Mouse (Mus musculus): ENCODE results near the gene Tspan15. TPM values are rescaled to one million over a fixed set of nuclear protein-coding genes. Genes with fewer than 3 reads are reported as not detected.

The Tspan15 gene
- polyA plus RNA-seq, 1 experiment, result 10.4 TPM

DNA sequence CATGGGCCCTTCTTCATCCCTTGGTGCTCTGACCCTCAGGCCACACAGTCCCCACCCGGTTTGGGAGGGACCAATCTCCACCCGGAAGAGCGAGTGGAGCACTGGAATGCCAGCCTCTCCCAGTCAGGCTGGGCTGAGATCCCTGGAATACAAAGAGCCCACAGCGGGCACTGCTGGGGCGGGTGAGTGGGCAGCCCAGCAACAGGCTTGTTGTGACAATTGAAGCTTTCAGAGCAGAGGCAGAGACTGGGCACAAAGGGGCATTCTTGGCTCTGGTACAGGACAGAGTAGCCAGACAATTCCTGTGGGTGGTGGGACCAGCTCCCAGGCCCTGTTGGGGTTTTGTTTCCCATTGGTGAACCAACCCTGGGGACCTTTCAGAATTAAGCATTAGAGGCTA, 36.6 kb downstream of the Tspan15 start:
- TF ChIP-seq CTCF (IDR thresholded peaks at IDR 0.05; ENCODE audit: low read depth, low read length), result no peak
- TF ChIP-seq EP300 (IDR thresholded peaks at IDR 0.05; ENCODE audit: insufficient read depth, low read depth, low read length), result no peak
- no peak overlapping the region for H3K27ac ChIP-seq (ENCODE audit: insufficient read depth, low read length)

DNA sequence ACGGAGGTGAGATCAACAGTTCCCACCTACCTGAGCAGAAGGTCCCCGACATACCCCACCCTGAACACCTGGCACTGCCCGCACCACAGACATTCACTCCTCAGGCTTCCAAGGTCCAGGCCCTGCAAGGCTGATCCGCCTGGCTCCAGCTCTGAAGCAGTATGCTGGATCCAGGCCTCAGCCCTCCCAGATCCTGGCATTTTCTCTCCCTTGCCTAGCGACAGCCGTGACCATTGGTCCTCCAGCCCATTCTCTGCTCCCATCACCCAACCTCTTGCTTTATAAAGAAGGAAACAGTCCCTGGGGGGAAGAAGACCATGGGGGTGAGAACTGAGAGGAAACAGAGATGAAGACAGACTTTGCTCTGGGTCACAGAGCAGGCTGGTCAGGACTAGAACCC, 37.0 kb downstream of the Tspan15 start:
- Histone ChIP-seq H3K4me1 (ENCODE audit: control insufficient read depth, insufficient read depth, low read length) (no peaks in the 10 kb centered on the region), H3K27me3 (ENCODE audit: control insufficient read depth, insufficient read depth, low read length, poor library complexity, severe bottlenecking) (no peaks in the 10 kb centered on the region), H3K9ac (ENCODE audit: low read depth, poor library complexity, severe bottlenecking) (no peak overlapping the region), H3K9me3 (replicated peaks; ENCODE audit: control insufficient read depth, insufficient read depth, low read length, poor library complexity, severe bottlenecking) (no peaks in the 10 kb centered on the region), H3K27ac (ENCODE audit: insufficient read depth, low read length) (no peak overlapping the region), H3K4me3 (ENCODE audit: low read depth, low read length) (no peak overlapping the region), H3K36me3 (ENCODE audit: control insufficient read depth, insufficient read depth, low read length, poor library complexity, severe bottlenecking) (no peaks in the 10 kb centered on the region)
- TF ChIP-seq POLR2A (IDR thresholded peaks at IDR 0.05; ENCODE audit: insufficient read depth, low read length), result no peak
- no peak for TF ChIP-seq EP300 (IDR thresholded peaks at IDR 0.05; ENCODE audit: insufficient read depth, low read depth, low read length)
- TF ChIP-seq CTCF (IDR thresholded peaks at IDR 0.05; ENCODE audit: low read depth, low read length), result no peak

More for the DNA sequence above, 36.6 kb downstream of the Tspan15 start:
- Histone ChIP-seq H3K9ac (ENCODE audit: low read depth, poor library complexity, severe bottlenecking) (no peak overlapping the region), H3K27me3 (ENCODE audit: control insufficient read depth, insufficient read depth, low read length, poor library complexity, severe bottlenecking) (no peaks in the 10 kb centered on the region), H3K9me3 (replicated peaks; ENCODE audit: control insufficient read depth, insufficient read depth, low read length, poor library complexity, severe bottlenecking) (no peaks in the 10 kb centered on the region), H3K4me1 (ENCODE audit: control insufficient read depth, insufficient read depth, low read length) (no peaks in the 10 kb centered on the region), H3K4me3 (ENCODE audit: low read depth, low read length) (no peak overlapping the region), H3K36me3 (ENCODE audit: control insufficient read depth, insufficient read depth, low read length, poor library complexity, severe bottlenecking) (no peaks in the 10 kb centered on the region)

DNA sequence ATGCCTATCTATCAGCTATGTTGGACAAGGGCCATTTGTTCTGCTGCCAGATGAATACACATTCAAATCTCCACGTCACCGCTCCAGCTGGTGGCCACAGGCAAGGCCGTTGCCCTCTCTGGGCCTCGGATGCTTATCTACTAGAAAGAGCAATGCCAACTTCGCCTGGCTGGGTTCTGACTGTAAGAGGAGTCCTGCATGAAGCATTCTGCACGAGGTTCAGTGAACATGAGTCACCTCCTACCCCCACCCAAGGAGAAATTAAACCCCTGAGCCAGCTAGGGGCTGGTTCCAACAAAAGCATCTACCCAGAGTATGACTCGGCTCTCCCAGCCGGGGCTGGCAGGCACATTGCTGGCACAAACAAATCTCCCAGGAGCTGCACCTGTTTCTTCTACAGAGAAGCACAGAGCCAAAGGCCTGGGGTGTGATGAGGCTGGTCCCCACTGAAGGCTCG, 38.3 kb downstream of the Tspan15 start:
- no peaks in the 10 kb centered on the region for H3K27me3 ChIP-seq (ENCODE audit: control insufficient read depth, insufficient read depth, low read length, poor library complexity, severe bottlenecking)
- no peak overlapping the region for H3K27ac ChIP-seq (ENCODE audit: insufficient read depth, low read length)
- H3K4me1 ChIP-seq (ENCODE audit: control insufficient read depth, insufficient read depth, low read length), result no peaks in the 10 kb centered on the region
- no peaks in the 10 kb centered on the region for H3K36me3 ChIP-seq (ENCODE audit: control insufficient read depth, insufficient read depth, low read length, poor library complexity, severe bottlenecking)
- no peak overlapping the region for H3K9ac ChIP-seq (ENCODE audit: low read depth, poor library complexity, severe bottlenecking)
- no peak for TF ChIP-seq EP300 (IDR thresholded peaks at IDR 0.05; ENCODE audit: insufficient read depth, low read depth, low read length)
- no peak for TF ChIP-seq POLR2A (IDR thresholded peaks at IDR 0.05; ENCODE audit: insufficient read depth, low read length)
- no peak for TF ChIP-seq CTCF (IDR thresholded peaks at IDR 0.05; ENCODE audit: low read depth, low read length)
- no peak overlapping the region for H3K4me3 ChIP-seq (ENCODE audit: low read depth, low read length)
- H3K9me3 ChIP-seq (replicated peaks; ENCODE audit: control insufficient read depth, insufficient read depth, low read length, poor library complexity, severe bottlenecking), result no peaks in the 10 kb centered on the region

DNA sequence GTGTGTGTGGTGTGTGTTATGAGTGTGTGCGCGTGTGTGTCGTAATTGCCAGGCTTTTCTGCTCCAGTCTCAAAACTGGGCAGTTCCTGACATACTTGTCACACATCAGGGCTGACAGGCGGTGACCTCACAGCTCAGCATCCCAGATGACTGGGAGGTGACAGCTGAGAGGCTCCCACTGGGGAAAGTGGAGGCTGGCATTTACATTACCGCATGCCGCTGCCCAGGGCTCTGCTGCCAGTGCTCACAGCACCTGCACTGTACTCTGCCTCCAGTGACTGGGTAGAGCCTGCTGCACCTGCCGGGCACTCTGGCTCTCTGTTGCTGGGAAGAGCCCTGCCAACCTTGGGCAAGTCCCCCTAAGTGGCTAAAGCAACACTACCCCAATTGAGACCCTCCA, 40.2 kb downstream of the Tspan15 start:
- Histone ChIP-seq H3K4me1 (ENCODE audit: control insufficient read depth, insufficient read depth, low read length) (no peaks in the 10 kb centered on the region), H3K9me3 (replicated peaks; ENCODE audit: control insufficient read depth, insufficient read depth, low read length, poor library complexity, severe bottlenecking) (no peaks in the 10 kb centered on the region), H3K27ac (ENCODE audit: insufficient read depth, low read length) (no peak overlapping the region), H3K36me3 (ENCODE audit: control insufficient read depth, insufficient read depth, low read length, poor library complexity, severe bottlenecking) (no peaks in the 10 kb centered on the region), H3K27me3 (ENCODE audit: control insufficient read depth, insufficient read depth, low read length, poor library complexity, severe bottlenecking) (no peaks in the 10 kb centered on the region), H3K9ac (ENCODE audit: low read depth, poor library complexity, severe bottlenecking) (no peak overlapping the region), H3K4me3 (ENCODE audit: low read depth, low read length) (no peak overlapping the region)
- TF ChIP-seq EP300 (IDR thresholded peaks at IDR 0.05; ENCODE audit: insufficient read depth, low read depth, low read length) (no peak), POLR2A (IDR thresholded peaks at IDR 0.05; ENCODE audit: insufficient read depth, low read length) (no peak), CTCF (IDR thresholded peaks at IDR 0.05; ENCODE audit: low read depth, low read length) (no peak)

DNA sequence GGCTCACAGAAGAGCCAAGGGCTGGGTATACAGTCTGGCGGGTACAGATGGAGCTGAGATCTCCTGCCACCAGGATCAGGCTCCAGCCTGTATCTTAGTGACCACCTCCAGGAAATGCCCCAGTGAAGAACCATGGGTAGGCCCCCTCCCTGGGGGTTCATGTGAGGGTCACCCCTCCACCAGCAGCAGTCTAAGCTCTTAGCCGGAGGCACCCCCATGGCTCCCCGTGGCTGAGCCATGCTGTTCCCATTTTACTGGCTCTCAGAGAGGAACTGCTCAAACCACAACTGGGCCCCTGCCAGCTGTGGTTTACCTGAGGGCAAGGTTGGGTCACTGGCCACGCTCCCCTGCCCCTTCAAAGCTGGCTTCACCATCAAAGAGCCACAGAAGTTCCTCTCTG, 41.1 kb downstream of the Tspan15 start:
- no peaks in the 10 kb centered on the region for H3K27me3 ChIP-seq (ENCODE audit: control insufficient read depth, insufficient read depth, low read length, poor library complexity, severe bottlenecking)
- TF ChIP-seq EP300 (IDR thresholded peaks at IDR 0.05; ENCODE audit: insufficient read depth, low read depth, low read length) (no peak), POLR2A (IDR thresholded peaks at IDR 0.05; ENCODE audit: insufficient read depth, low read length) (no peak), CTCF (IDR thresholded peaks at IDR 0.05; ENCODE audit: low read depth, low read length) (no peak)
- no peak overlapping the region for H3K27ac ChIP-seq (ENCODE audit: insufficient read depth, low read length)
- no peaks in the 10 kb centered on the region for H3K36me3 ChIP-seq (ENCODE audit: control insufficient read depth, insufficient read depth, low read length, poor library complexity, severe bottlenecking)
- H3K9ac ChIP-seq (ENCODE audit: low read depth, poor library complexity, severe bottlenecking), result no peak overlapping the region
- no peak overlapping the region for H3K4me3 ChIP-seq (ENCODE audit: low read depth, low read length)
- H3K4me1 ChIP-seq (ENCODE audit: control insufficient read depth, insufficient read depth, low read length), result no peaks in the 10 kb centered on the region
- no peaks in the 10 kb centered on the region for H3K9me3 ChIP-seq (replicated peaks; ENCODE audit: control insufficient read depth, insufficient read depth, low read length, poor library complexity, severe bottlenecking)

DNA sequence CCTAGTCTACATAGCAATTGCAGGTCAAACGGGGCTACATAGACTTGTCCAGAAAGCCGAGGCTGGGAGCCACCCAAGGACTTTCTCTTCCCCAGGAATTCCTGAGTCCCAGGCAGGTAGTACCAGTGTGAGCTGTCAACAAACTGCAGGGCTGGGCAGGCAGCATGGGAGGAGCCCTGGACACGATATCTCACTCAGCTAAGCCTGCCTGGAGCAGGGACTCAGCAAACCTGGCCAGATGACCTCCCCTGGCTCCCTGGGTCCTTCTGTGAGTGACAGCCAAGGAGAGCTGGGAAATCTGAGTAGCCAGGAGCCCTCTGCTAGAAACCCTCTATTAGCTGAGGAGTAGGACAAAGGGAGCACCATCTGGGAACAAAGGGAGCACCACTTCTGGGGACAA, 41.7 kb downstream of the Tspan15 start:
- Histone ChIP-seq H3K9me3 (replicated peaks; ENCODE audit: control insufficient read depth, insufficient read depth, low read length, poor library complexity, severe bottlenecking) (no peaks in the 10 kb centered on the region), H3K9ac (ENCODE audit: low read depth, poor library complexity, severe bottlenecking) (no peak overlapping the region), H3K4me3 (ENCODE audit: low read depth, low read length) (no peak overlapping the region), H3K27me3 (ENCODE audit: control insufficient read depth, insufficient read depth, low read length, poor library complexity, severe bottlenecking) (no peaks in the 10 kb centered on the region), H3K27ac (ENCODE audit: insufficient read depth, low read length) (no peak overlapping the region), H3K4me1 (ENCODE audit: control insufficient read depth, insufficient read depth, low read length) (no peaks in the 10 kb centered on the region), H3K36me3 (ENCODE audit: control insufficient read depth, insufficient read depth, low read length, poor library complexity, severe bottlenecking) (no peaks in the 10 kb centered on the region)
- TF ChIP-seq CTCF (IDR thresholded peaks at IDR 0.05; ENCODE audit: low read depth, low read length) (no peak), POLR2A (IDR thresholded peaks at IDR 0.05; ENCODE audit: insufficient read depth, low read length) (no peak), EP300 (IDR thresholded peaks at IDR 0.05; ENCODE audit: insufficient read depth, low read depth, low read length) (no peak)
